ENCODE assay signal across 17 mouse cellular contexts in the genomic region with DNA sequence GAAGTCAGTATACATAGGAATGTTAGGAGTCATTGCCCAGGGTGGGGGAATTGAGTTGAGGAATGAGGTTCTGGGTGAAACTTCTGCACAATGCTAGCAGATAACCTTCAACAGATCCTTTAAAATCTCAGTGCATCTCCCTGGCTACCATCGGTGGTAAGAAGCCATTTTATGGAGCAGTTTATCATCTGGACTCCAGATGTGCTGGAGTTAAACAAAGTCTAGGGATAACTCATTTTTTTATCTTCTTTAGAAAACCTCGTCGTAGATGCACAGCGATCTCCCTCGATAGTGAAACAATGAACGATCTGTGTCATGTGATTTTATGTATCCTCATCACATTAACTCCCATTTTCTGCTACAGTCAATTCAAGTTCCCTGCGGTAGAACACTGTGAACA. TPM values are rescaled to one million over a fixed set of nuclear protein-coding genes. Genes with fewer than 3 reads are reported as not detected.
A peak's percentile ranks its signal among the peaks of the same experiment; 100 is the strongest.
DNase-seq lines count a peak whose midpoint lies in the region; ATAC-seq lines count a peak whose summit lies in the region.
"Had no signal": no experiment of that assay in that cellular context is flagged by ENCODE, and none has a peak within 500 bp of the region (broad histone marks: within the 10 kb centered on the region; RNA-seq: fewer than 3 reads in every experiment).

No protein-coding gene starts in this region.

- 78% methylated on average over 7 of the region's 7 CpGs for WGBS in liver, embryonic 13.5 days (ENCODE audit: insufficient replicate concordance)
- 67% methylated on average over 7 of the region's 7 CpGs for WGBS in liver, embryonic 12.5 days (ENCODE audit: insufficient replicate concordance)
- WGBS in limb, embryonic 15.5 days, result 50% methylated on average over 7 of the region's 7 CpGs

- peaks cover 5% of the 10 kb centered on the region; the same call in 1 of the 2 replicates for H3K4me1 ChIP-seq in liver, embryonic 13.5 days (replicated peaks)
- no peaks in the 10 kb centered on the region for H3K4me1 ChIP-seq in liver, embryonic 12.5 days
- H3K4me1 ChIP-seq in limb, embryonic 15.5 days, result peaks cover 4% of the 10 kb centered on the region; the same call in 1 of the 2 replicates
- H3K4me1 ChIP-seq: lung, embryonic 15.5 days had no signal

- H3K36me3 ChIP-seq in liver, embryonic 13.5 days, result no peaks in the 10 kb centered on the region
- H3K36me3 ChIP-seq in liver, embryonic 12.5 days, result no peaks in the 10 kb centered on the region
- H3K36me3 ChIP-seq in limb, embryonic 15.5 days, result no peaks in the 10 kb centered on the region
- H3K36me3 ChIP-seq: hindbrain, embryonic 12.5 days; lung, embryonic 15.5 days had no signal

- no peak overlapping the region for H3K9ac ChIP-seq in liver, embryonic 13.5 days
- H3K9ac ChIP-seq in liver, embryonic 12.5 days, result no peak overlapping the region
- no peak overlapping the region for H3K9ac ChIP-seq in limb, embryonic 15.5 days
- H3K9ac ChIP-seq: hindbrain, embryonic 12.5 days; lung, embryonic 15.5 days had no signal

- DNase-seq in embryo, embryonic 10.5 days (ENCODE audit: low spot score), result peak; percentile 38
- DNase-seq in embryo, embryonic 9.5 days (ENCODE audit: extremely low spot score), result no peak
- no peak for DNase-seq in liver, embryonic 13.5 days
- peak; percentile 20 for DNase-seq in yolk sac, embryonic 10.5 days (ENCODE audit: low spot score)
- no peak for DNase-seq in heart, adult 18-20 months
- no peak for DNase-seq in kidney, adult 11 months
- DNase-seq: cerebellum, adult 18-20 months; thymus, postnatal 36 days had no signal

- peak overlapping the region; percentile 54; the same call in 1 of the 2 replicates for H3K27ac ChIP-seq in liver, embryonic 13.5 days
- no peak overlapping the region for H3K27ac ChIP-seq in liver, embryonic 12.5 days
- peak overlapping the region; percentile 65 for H3K27ac ChIP-seq in limb, embryonic 15.5 days
- H3K27ac ChIP-seq: hindbrain, embryonic 12.5 days; layer of hippocampus, adult 2 months; lung, embryonic 15.5 days had no signal

- H3K4me3 ChIP-seq in liver, embryonic 13.5 days (replicated peaks), result no peak overlapping the region
- H3K4me3 ChIP-seq in liver, embryonic 12.5 days, result no peak overlapping the region
- no peak overlapping the region for H3K4me3 ChIP-seq in limb, embryonic 15.5 days
- H3K4me3 ChIP-seq: hindbrain, embryonic 12.5 days; layer of hippocampus, adult 2 months; lung, embryonic 15.5 days had no signal

- H3K9me3 ChIP-seq in liver, embryonic 13.5 days (replicated peaks), result no peaks in the 10 kb centered on the region
- no peaks in the 10 kb centered on the region for H3K9me3 ChIP-seq in liver, embryonic 12.5 days (replicated peaks)
- H3K9me3 ChIP-seq in limb, embryonic 15.5 days, result no peaks in the 10 kb centered on the region
- H3K9me3 ChIP-seq: hindbrain, embryonic 12.5 days; lung, embryonic 15.5 days had no signal

- no peaks in the 10 kb centered on the region for H3K27me3 ChIP-seq in liver, embryonic 13.5 days
- H3K27me3 ChIP-seq in liver, embryonic 12.5 days (replicated peaks), result no peaks in the 10 kb centered on the region
- no peaks in the 10 kb centered on the region for H3K27me3 ChIP-seq in limb, embryonic 15.5 days
- H3K27me3 ChIP-seq: hindbrain, embryonic 12.5 days; lung, embryonic 15.5 days; Patski had no signal

- no peak overlapping the region for H3K4me2 ChIP-seq in liver, embryonic 13.5 days
- H3K4me2 ChIP-seq in liver, embryonic 12.5 days, result no peak overlapping the region
- no peak overlapping the region for H3K4me2 ChIP-seq in limb, embryonic 15.5 days
- H3K4me2 ChIP-seq: heart, embryonic 11.5 days; hindbrain, embryonic 12.5 days; lung, embryonic 15.5 days had no signal

- ATAC-seq in liver, embryonic 13.5 days (ENCODE audit: low read depth), result no peak
- ATAC-seq in liver, embryonic 12.5 days, result no peak
- no peak for ATAC-seq in limb, embryonic 15.5 days (ENCODE audit: insufficient number of reproducible peaks, low FRiP score, low TSS enrichment, low read depth)
- ATAC-seq: forebrain, embryonic 14.5 days; Patski had no signal

RNA-seq across cellular contexts. Expression of a gene that starts 16.9 kb away (rescaled TPM):
- polyA plus RNA-seq in liver, embryonic 13.5 days (2015; fragmentation: Nextera tagmentation; extraction: Ambion mirVana), result 15.9 and 18.8 TPM in 2 replicates
- polyA plus RNA-seq in liver, embryonic 12.5 days (2016; fragmentation: Nextera tagmentation; extraction: Ambion mirVana), result 10.0 and 11.7 TPM in 2 replicates
- 14.6 and 15.6 TPM in 2 replicates for polyA plus RNA-seq in limb, embryonic 15.5 days (2015; fragmentation: Nextera tagmentation; extraction: Ambion mirVana)
- 1 to 10 TPM; 3.9 to 5.3 TPM for total RNA-seq in heart, adult 18-20 months (2021)
- total RNA-seq: megakaryocyte-erythroid progenitor cell, adult 5-6 weeks had no signal

RNA-seq across cellular contexts. Expression of a gene that starts 48.0 kb away (rescaled TPM):
- polyA plus RNA-seq in liver, embryonic 13.5 days (2015; fragmentation: Nextera tagmentation; extraction: Ambion mirVana), result 7.4 and 9.7 TPM in 2 replicates
- polyA plus RNA-seq in liver, embryonic 12.5 days (2016; fragmentation: Nextera tagmentation; extraction: Ambion mirVana), result 12.9 and 13.3 TPM in 2 replicates
- 33.4 and 35.9 TPM in 2 replicates for polyA plus RNA-seq in limb, embryonic 15.5 days (2015; fragmentation: Nextera tagmentation; extraction: Ambion mirVana)
- total RNA-seq in heart, adult 18-20 months (2021), result 10 to 100 TPM; 15.9 to 16.0 TPM

Comparison
In these comparisons a context has a peak if more than half of its experiments do, and no peak if none do; other contexts are left out.
1. DNase-seq: peak in embryo, embryonic 10.5 days (single experiment) and yolk sac, embryonic 10.5 days (single experiment); none in embryo, embryonic 9.5 days (single experiment), liver, embryonic 13.5 days (single experiment), heart, adult 18-20 months (0 of 2) and kidney, adult 11 months (single experiment).